Mouse (Mus musculus): ENCODE results near the gene Slc48a1. TPM values are rescaled to one million over a fixed set of nuclear protein-coding genes. Genes with fewer than 3 reads are reported as not detected.
A peak's percentile ranks its signal among the peaks of the same experiment; 100 is the strongest.

Slc48a1 gene
- polyA plus RNA-seq, 1 experiment = 160 TPM

- no peak for TF ChIP-seq GATA1 (IDR thresholded peaks at IDR 0.05; ENCODE audit: low read length)
Measured at GRCm38 (mm10) chr15:97766594-97767279, 11.6 kb upstream of the Slc48a1 start.

GRCm38 (mm10) chr15:97767280-97768186, 10.8 kb upstream of the Slc48a1 start, which contains the start of gene Rapgef3:
TSS of gene Rapgef3 (minus strand) at chr15:97767972.
- no peak for TF ChIP-seq GATA1 (IDR thresholded peaks at IDR 0.05; ENCODE audit: low read length)

DNA sequence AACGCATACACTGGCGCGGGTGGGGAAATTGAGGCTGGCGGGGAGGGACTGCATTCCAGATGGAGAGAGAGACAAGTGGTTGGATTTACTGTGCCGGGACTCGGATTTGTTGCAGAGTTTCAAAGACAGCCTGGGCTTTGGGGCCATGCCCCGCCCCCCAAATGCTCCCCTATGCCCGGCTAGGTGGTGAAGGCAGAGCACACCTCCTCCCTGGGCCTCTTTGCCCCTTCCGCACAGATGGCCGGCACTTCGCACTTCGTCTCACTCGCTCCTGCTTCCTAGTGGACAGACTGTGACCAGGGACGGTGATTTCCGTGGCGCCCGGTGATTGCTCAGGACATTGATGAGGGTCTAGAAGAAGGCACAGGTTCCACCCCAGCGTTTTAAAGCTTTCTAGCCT, 10.1 kb upstream of the Slc48a1 start:
- no peak for TF ChIP-seq GATA1 (IDR thresholded peaks at IDR 0.05; ENCODE audit: low read length)

GRCm38 (mm10) chr15:97770280-97770679, 8.0 kb upstream of the Slc48a1 start:
- TF ChIP-seq GATA1 (IDR thresholded peaks at IDR 0.05; ENCODE audit: low read length) = no peak

DNA sequence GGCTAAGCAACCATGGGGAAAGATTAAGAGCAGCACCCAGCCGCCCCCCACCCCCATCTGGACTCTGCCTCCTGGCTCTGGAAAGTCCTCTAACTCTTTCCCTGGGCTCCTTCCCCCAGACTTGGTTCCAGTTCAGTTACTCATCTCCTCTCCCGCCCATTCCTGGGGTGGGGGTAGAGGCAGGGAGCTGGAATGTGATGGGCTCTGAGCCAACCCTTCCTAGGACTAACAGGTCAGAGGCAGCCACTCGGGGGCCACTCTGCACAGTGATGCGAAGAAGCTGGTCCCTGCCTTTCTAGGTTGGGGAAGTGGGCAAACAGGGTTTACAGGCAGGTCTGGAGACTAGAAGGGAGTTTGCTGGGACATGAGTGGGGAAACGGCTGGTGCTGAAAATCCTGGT, 5.2 kb upstream of the Slc48a1 start:
- no peak for TF ChIP-seq GATA1 (IDR thresholded peaks at IDR 0.05; ENCODE audit: low read length)

DNA sequence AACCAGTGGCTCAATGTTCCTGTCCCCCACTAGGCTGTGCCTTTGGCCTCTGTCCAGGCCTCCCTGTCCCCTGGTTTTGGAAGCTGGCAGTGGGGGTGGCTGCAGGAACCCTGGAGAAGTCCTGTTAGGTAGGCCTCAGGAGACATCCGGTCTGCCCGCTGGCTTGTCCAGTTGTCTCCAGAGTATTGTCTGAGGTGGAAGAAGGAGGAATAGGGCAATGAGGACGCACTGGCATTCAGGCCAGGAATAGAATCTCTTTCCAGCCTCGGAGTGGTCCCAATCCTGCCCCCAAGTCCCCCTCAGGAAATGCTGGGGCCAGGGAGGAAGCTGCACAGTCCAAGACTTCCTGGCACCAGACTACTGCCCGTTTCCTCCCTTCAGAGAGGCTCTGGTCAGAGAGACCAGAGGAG, 4.4 kb upstream of the Slc48a1 start:
- no peak for TF ChIP-seq GATA1 (IDR thresholded peaks at IDR 0.05; ENCODE audit: low read length)

DNA sequence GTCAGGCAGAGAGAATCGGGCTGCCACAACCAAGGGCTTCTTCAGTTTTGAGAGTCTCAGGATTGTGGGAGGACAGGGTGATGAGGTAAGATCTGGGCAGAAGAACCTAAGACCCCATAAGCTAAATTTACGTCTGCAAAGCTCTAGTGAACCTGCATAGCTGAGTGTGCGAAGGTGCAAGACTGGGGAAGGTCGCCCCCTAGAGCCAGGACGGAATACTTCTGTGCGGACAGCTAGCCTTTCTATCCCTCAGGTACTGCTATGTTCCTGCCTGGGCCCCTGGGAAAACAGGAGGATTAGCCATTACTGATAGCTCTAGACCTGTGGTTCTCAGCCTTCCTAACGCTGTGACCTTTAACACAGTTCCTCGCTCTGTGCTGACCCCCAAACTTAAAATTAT, 1.8 kb upstream of the Slc48a1 start:
- TF ChIP-seq GATA1 (IDR thresholded peaks at IDR 0.05; ENCODE audit: low read length) = no peak

- TF ChIP-seq GATA1 (IDR thresholded peaks at IDR 0.05; ENCODE audit: low read length) = no peak
Measured at GRCm38 (mm10) chr15:97776919-97777318, 1.4 kb upstream of the Slc48a1 start.

DNA sequence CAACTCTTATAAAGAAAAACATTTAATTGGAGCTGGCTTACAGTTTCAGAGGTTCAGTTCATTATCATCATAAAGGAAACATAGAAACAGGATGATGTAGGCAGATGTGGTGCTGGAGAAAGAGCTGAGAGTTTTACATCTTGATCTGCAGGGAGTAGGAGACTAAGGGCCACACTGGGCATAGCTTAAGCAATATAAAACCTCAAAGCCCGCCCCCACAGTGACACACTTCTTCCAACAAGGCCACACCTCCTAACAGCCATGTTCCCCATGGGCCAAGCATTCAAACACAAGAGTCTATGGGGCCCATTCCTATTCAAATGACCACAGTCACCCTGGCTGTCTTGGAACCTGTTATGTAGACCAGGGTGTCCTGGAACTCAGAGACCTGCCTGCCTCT, 1.3 kb downstream of the Slc48a1 start:
- TF ChIP-seq GATA1 (IDR thresholded peaks at IDR 0.05; ENCODE audit: low read length) = no peak

DNA sequence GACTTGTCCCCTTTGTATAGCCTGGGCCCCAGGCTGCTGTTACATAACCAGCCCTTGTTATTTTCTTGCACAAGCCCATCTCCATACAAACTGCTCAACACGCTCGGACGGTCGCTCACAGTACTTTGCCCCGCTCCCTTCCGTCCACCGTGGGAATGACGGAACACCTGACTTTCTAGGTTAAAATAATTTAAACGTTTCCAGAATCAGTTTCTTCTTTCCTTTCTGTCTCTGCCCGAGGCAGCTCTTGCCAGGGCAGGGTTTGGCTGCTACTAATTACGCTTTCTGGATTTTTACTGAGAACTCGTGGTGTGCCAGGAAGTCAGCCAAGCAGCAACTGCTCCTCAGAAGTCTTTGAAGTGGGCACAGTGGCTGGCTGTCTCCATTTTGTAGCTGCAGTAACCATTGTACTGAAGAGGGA, 2.3 kb downstream of the Slc48a1 start:
- no peak for TF ChIP-seq GATA1 (IDR thresholded peaks at IDR 0.05; ENCODE audit: low read length)

DNA sequence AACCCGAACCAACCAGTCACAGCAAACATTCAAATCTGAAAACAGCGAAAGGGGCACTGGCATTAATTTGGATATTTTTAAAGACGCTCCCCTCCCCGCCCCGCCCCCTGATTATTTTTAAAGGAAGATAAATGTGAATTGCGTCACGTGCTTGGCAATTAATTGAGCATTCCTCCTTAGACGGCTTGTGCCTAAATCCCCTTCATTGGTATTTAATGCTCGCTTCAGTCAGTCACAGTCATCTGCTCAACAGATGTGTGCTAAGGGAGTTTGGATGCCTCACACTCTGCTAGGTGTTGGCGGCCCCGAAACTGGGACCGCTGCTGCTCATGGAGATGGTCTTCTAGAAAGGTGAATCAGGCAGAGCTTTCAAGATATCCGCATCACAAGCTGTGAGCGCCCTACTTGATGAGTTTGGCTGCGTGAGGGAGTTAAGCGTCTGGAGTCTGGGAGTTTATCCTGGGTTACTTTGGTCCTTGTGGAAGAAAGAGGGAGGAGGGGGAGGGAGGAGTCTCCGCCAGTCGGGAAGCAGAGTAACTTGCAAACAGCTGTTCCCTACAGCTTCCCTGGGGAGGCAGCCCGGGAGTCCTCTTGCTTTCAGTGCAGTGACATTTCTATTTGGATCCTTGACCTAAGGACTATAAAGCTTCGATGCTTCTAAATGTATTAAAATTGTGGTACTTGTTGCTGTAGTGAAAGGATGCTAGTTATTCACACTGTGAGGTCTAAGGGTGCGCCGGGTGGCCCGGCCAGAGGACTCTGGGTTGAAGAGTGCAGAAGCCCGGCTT, 3.8 kb downstream of the Slc48a1 start:
- TF ChIP-seq GATA1 (IDR thresholded peaks at IDR 0.05; ENCODE audit: low read length) = no peak

DNA sequence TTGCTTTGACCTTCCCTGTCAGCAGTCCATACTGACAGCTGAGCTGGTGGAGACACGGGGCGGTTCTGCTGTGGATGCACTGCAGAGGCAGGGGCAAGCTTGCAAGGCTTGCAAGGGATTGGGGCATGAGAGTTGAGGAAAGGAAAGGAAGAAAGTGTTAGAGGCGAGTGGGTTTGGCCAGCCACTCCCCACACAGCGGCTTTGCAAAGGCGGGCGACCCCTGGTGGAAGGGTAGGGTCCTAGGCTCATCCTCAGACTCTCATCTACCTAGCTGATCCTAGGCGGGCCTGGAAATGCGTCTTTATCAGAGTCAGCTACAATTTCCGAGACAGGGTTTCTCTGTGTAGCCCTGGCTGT, 4.4 kb downstream of the Slc48a1 start:
- TF ChIP-seq GATA1 (IDR thresholded peaks at IDR 0.05; ENCODE audit: low read length) = no peak

DNA sequence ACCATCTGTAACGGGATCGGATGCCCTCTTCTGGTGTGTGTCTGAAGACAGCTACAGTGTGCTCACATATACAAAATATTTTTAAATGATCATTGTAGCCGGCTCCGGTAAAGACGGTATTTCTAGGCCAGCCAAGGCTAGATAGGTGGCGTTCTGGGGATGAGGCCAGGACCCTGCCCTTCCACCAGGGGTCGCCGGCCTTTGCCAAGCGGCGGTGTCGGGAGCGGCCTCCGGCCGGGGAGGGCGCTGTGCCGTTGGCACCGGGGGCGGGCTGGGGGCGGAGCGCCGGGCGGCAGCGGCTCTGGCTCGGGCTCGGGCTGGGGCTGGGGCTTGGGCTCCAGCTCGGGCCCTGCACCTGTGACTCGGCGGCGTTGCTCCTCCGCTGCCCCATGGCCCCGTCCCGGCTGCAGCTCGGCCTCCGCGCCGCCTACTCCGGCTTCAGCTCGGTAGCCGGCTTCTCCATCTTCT, 5.8 kb downstream of the Slc48a1 start:
- no peak for TF ChIP-seq GATA1 (IDR thresholded peaks at IDR 0.05; ENCODE audit: low read length)

GRCm38 (mm10) chr15:97784561-97785161, 6.3 kb downstream of the Slc48a1 start:
- no peak for TF ChIP-seq GATA1 (IDR thresholded peaks at IDR 0.05; ENCODE audit: low read length)

DNA sequence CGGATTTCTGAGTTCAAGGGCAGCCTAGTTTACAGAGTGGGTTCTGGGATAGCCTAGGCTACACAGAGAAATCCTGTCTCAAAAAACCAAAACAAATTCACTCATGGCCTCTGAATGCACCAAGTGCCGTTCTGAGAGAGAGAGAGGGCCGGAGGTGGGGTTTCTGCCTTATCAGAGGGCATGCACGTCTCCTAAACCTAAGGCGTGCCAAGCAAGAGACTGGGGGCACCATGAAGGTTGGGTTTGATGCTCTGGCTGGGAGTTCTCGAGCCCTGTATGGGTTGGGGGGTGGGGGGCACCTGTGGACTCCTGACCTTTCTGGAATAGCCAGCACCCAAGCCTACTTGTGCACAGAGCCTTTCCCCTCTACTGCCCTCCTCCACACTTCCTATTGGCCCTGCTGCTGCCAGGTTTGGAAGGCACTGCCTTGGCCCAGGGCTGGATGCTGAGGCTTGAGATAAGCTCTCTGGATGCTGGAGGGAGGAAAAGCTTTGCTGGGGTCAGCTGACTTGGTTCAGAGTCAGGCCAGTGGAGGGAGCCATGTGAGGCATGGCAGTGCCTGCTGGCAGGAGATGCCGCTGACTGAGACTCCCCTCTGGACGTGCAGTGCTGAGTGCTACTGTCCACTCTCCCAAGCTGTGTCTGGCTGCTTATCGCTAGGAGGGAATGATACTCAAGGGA, 7.6 kb downstream of the Slc48a1 start:
- TF ChIP-seq GATA1 (IDR thresholded peaks at IDR 0.05; ENCODE audit: low read length) = peak; percentile 19
